Mouse (Mus musculus): ENCODE results near the gene Nfkbil1.

Nfkbil1 gene

DNA sequence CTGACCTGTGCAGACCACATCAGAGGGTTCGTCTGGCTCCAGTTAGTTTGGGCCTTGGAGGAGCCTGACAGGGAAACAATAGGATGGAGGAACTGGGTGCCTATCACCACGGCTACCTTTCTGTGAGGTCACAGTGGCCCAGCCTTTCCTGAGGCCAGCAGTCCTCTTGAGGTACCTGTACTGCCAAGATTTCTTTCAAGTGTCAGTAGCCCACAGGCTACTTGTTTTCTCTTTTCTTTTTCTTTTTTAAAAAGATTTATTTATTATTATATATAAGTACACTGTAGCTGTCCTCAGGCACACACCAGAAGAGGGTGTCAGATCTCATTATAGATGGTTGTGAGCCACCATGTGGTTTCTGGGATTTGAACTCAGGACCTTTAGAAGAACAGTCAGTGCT, 59.6 kb downstream of the Nfkbil1 start, which contains the start of gene Aif1:
Aif1 (minus strand) TSS at position 101 of the 400 bp plus-strand sequence.
- in situ Hi-C loops (cut with MboI), result no loop called here

DNA sequence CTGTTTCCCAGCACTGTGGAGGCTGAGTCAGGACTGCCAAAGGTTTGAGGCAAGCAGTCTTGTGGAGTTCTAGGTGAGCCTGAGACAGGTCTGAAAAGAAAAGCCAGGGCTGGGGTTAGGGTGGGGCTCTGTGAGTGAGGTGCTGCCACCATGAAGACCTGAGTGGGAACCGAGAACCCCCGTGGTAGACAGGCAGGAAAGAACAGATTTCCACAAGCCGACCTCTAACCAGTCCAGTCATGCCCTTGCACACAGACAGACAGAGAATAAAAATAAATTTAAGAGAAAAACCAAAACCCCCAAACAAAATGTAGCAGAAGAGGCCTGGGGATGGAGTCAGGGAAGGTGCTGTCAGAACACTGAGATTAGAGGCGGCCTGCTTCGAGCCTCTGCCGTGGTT, 60.2 kb downstream of the Nfkbil1 start:
- in situ Hi-C loops (cut with MboI), result no loop called here

DNA sequence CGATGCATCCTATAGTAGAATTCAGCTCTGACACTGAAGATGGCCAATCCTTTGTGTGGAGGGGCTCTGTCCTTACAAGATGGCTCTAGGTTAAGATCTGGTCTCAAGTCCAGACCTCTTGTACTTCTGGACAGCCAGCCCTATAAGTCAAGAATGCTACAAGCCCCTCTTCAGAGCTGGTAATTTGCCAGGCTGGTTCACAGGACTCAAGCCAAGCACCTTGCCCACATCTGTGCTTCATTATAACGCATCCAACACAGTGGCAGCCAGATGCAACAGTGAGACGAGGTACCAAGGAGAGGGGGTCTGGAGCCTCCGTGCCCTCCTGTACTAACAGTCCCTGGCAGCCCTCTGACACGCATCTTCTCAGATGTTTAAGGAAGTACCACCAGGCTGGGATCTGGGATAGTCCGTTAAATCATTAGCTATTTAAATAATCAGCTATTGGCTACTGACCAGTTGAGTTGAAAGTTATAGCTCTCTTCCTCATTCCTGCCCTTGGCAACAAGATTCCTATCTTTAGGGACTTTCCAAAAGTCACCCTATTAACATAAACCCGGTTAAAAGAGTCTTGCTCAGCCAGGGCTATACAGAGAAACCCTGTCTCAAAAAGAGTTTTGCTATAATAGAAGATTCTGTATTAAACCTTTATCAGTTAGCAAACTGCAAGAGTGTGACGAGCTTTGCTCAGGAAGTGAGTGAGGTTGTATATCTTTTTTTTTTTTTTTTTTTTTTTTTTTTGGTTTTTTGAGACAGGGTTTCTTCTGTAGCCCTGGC, 61.2 kb downstream of the Nfkbil1 start:
- in situ Hi-C loops (cut with MboI), result no loop called here

DNA sequence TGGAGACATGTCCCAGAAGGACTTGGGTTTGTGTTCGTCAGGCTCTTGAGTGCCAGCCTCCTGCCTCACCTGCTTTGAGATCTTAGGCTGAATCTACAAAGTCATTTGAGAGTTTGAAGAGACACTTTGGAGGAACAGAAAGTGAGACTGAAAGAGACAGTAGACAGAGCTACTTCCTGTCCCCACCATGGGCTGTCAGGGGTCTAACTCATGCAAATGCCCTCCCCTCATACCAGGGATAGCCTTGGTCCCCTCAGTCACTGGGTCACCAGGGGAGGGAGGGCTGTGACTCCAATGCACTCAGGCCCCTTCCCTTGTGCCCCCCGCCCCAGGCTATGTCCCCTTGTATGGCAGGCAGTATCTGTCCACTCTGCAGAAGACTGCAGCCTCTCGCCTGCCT, 62.3 kb downstream of the Nfkbil1 start:
- in situ Hi-C loops (cut with MboI), result no loop called here

DNA sequence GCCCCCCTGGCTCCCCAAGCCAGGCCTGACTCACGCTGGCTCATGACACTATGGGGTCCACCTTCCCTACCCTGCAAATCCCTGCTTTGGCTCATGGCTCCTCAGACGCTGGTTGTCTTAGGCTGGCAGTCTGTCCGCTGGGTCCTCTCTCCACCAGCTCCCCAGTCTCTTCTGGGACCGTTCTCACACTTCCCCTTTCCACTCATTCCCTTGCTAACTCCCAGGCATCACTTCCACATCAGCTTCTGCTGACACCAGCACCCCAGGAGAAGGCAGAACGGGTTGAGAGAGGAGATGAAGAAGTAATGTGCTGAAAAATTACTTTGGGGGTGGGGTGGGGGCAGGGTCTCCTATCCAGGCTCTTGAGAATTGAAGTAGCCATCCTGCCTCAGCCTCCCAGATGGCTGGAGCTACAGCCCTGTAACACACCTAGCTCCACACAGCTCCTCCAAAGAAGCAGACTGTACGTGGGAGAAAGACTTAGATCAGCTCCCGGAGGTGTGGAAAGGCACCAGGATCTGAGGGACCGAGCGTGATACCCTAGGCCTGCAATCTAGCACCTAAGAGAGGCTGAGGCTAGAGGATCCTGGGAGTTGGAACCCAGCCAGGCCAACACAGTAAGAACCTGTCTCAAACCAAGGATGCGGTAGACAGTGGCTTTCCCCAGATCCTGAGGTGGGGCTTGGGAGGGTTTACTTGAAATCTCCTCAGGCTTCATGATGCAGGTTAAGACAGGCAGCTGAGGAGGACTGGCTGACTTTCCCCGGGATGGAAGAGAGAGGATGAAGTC, 63.0 kb downstream of the Nfkbil1 start:
- in situ Hi-C loops (cut with MboI), result no loop called here
